Mouse (Mus musculus) kidney, adult 2 months (tissue): ENCODE measurements around the gene Rhox4e.
"Not testable (repeated sequence)": the region's sequence is repeated elsewhere in the genome, so short reads cannot be mapped to it uniquely, and the experiment has no call there.

ENCODE experiments used
- CTCF ChIP-seq: fragments of 200-500 bp; conservative IDR thresholded peaks from 2 replicates; pipeline ENCODE4 v1.5.1; 2011; ENCODE audit warnings: low read depth, mild to moderate bottlenecking, control low read depth, low read length, moderate library complexity, mixed read lengths; ENCODE audit not compliant: insufficient read depth, insufficient read length
- POLR2A ChIP-seq: fragments of 200-500 bp; IDR thresholded peaks from one replicate; pipeline ENCODE4 v1.6.1; 2011; ENCODE audit warnings: low read depth, low read length, control low read depth

- not testable (repeated sequence) for TF ChIP-seq POLR2A, CTCF
Observed at GRCm38 (mm10) chrX:37514059-37514458, 43.2 kb upstream of the Rhox4e start, which contains the start of gene Rhox4d.
